In genomic region chr13:43575431-43575830, GRCm38 (mm10) we compare ENCODE assay signal across 31 mouse cellular contexts. TPM values are rescaled to one million over a fixed set of nuclear protein-coding genes. Genes with fewer than 3 reads are reported as not detected.
DNase-seq lines count a peak whose midpoint lies in the region; ATAC-seq lines count a peak whose summit lies in the region.
"Had no signal": no experiment of that assay in that cellular context is flagged by ENCODE, and none has a peak within 500 bp of the region (broad histone marks: within the 10 kb centered on the region; RNA-seq: fewer than 3 reads in every experiment).

No protein-coding gene starts in this region.

- H3K36me3 ChIP-seq in liver, embryonic 12.5 days, result no peaks in the 10 kb centered on the region
- H3K36me3 ChIP-seq: G1E; heart, embryonic 13.5 days; kidney, embryonic 15.5 days; neural tube, embryonic 15.5 days; stomach, embryonic 15.5 days had no signal

- H3K4me1 ChIP-seq in liver, embryonic 12.5 days, result no peaks in the 10 kb centered on the region
- H3K4me1 ChIP-seq: heart, embryonic 13.5 days; neural tube, embryonic 15.5 days; stomach, embryonic 15.5 days had no signal

- H3K4me3 ChIP-seq in liver, embryonic 12.5 days, result no peak overlapping the region
- H3K4me3 ChIP-seq: erythroblast, embryonic 14.5 days; heart, embryonic 13.5 days; kidney, embryonic 15.5 days; left cerebral cortex, adult 2 months; neural tube, embryonic 15.5 days; stomach, embryonic 15.5 days had no signal

- 0 out of 2 replicates have a peak, but pooled peaks cover 3% of the 10 kb centered on the region for H3K9me3 ChIP-seq in liver, embryonic 12.5 days (replicated peaks)
- H3K9me3 ChIP-seq: kidney, embryonic 15.5 days; stomach, embryonic 15.5 days had no signal

- peak; percentile 53 for DNase-seq in heart, adult 11 months
- no peak for DNase-seq in heart, postnatal 14 days
- peak; percentile 78 for DNase-seq in cerebellum, adult 11 months
- peak; percentile 87 for DNase-seq in cerebellum, adult 9-10 months
- DNase-seq in cerebellum, postnatal 36 days, result peak; percentile 82 to 84
- no peak for DNase-seq in layer of hippocampus, adult 9-10 months (ENCODE audit: low spot score)
- DNase-seq: adrenal gland, postnatal 10 days; gastrocnemius, postnatal 25 days; heart, adult 18-20 months; heart, postnatal 10 days; kidney, adult 18-20 months; kidney, postnatal 25 days; lung, adult 2 months; lung, postnatal 10 days; midbrain, embryonic 14.5 days; retina, postnatal 1 day; right cerebral cortex, postnatal 14 days had no signal

- ATAC-seq in liver, embryonic 12.5 days, result no peak
- ATAC-seq: forebrain, embryonic 16.5 days; hindbrain, embryonic 16.5 days; Patski had no signal

- H3K4me2 ChIP-seq in liver, embryonic 12.5 days, result no peak overlapping the region
- H3K4me2 ChIP-seq: heart, embryonic 13.5 days; kidney, embryonic 15.5 days; neural tube, embryonic 15.5 days; stomach, embryonic 15.5 days had no signal

- intact Hi-C loops in heart, postnatal 14 days (cut with DNase I), result no loop called here

- no peak overlapping the region for H3K27ac ChIP-seq in liver, embryonic 12.5 days
- H3K27ac ChIP-seq: heart, embryonic 13.5 days; kidney, embryonic 15.5 days; left cerebral cortex, adult 2 months; liver, embryonic 14.5 days; macrophage; neural tube, embryonic 15.5 days; stomach, embryonic 15.5 days had no signal

- no peak overlapping the region for H3K9ac ChIP-seq in liver, embryonic 12.5 days
- H3K9ac ChIP-seq: heart, embryonic 13.5 days; kidney, embryonic 15.5 days; liver, embryonic 14.5 days; neural tube, embryonic 15.5 days; stomach, embryonic 15.5 days had no signal

- 77% methylated on average over 5 of the region's 5 CpGs for WGBS in liver, embryonic 12.5 days (ENCODE audit: insufficient replicate concordance)

- no peaks in the 10 kb centered on the region for H3K27me3 ChIP-seq in liver, embryonic 12.5 days (replicated peaks)
- H3K27me3 ChIP-seq: heart, embryonic 13.5 days; kidney, embryonic 15.5 days; neural tube, embryonic 15.5 days; stomach, embryonic 15.5 days had no signal

RNA-seq across cellular contexts. Expression of gene Mcur1, which starts 15.4 kb away (rescaled TPM):
- 10 to 100 TPM; 45.7 to 47.5 TPM for total RNA-seq in heart, postnatal 14 days (2021)
- polyA plus RNA-seq in liver, embryonic 12.5 days (2016; fragmentation: Nextera tagmentation; extraction: Ambion mirVana), result 8.3 and 9.0 TPM in 2 replicates

RNA-seq across cellular contexts. Expression of gene Rnf182, which starts 40.1 kb away (rescaled TPM):
- under 1 TPM; 0.10 to 0.22 TPM for total RNA-seq in heart, postnatal 14 days (2021)
- 0.19 and 0.20 TPM in 2 replicates for polyA plus RNA-seq in liver, embryonic 12.5 days (2016; fragmentation: Nextera tagmentation; extraction: Ambion mirVana)
- total RNA-seq: heart, adult 18-20 months; megakaryocyte-erythroid progenitor cell, adult 5-6 weeks had no signal
- polyA plus RNA-seq: erythroblast, embryonic 14.5 days; G1E; macrophage had no signal

Comparison
In these comparisons a context has a peak if more than half of its experiments do, and no peak if none do; other contexts are left out.
1. DNase-seq: peak in heart, adult 11 months (single experiment), cerebellum, adult 11 months (single experiment), cerebellum, adult 9-10 months (single experiment) and cerebellum, postnatal 36 days (2 of 2); none in heart, postnatal 14 days (0 of 2) and layer of hippocampus, adult 9-10 months (single experiment).